Mouse (Mus musculus): ENCODE results near the gene Atl1.

- TF ChIP-seq CTCF (IDR thresholded peaks at IDR 0.05; ENCODE audit: borderline replicate concordance, insufficient read depth, low read length): no peak
- peak; percentile 85 for TF ChIP-seq POLR2A (IDR thresholded peaks at IDR 0.05; ENCODE audit: low read depth, low read length)
These were observed 94.5 kb downstream of the Atl1 start, which contains the start of gene Sav1 for GRCm38 (mm10) chr12:69986786-69987497.

Data from embryonic fibroblast, embryonic 13.5 days (primary cell).